In genomic region chr17:55956129-55956528, GRCm38 (mm10) we compare ENCODE assay signal across 8 mouse cellular contexts. TPM values are rescaled to one million over a fixed set of nuclear protein-coding genes. Genes with fewer than 3 reads are reported as not detected.
A peak's percentile ranks its signal among the peaks of the same experiment; 100 is the strongest.
DNase-seq lines count a peak whose midpoint lies in the region; ATAC-seq and TF ChIP-seq lines count a peak whose summit lies in the region.

No protein-coding gene starts in this region.

- DNase-seq in spleen, postnatal 4 days (ENCODE audit: low spot score in 2 of 2) = peak; percentile 82 to 91
- DNase-seq in spleen, adult 12 weeks (ENCODE audit: low spot score) = no peak
- DNase-seq in embryo, embryonic 11 days = peak; percentile 78
- DNase-seq in heart, postnatal 4 days = peak; percentile 53
- DNase-seq in layer of hippocampus, adult 8-10 months (ENCODE audit: low spot score in 2 of 2) = peak; percentile 57 to 64
- peak; percentile 77 for DNase-seq in lung, embryonic 14.5 days
- DNase-seq in right cerebral cortex, adult 18-20 months = peak; percentile 87

- no peak for TF ChIP-seq CTCF in lung, embryonic 14.5 days (IDR thresholded peaks at IDR 0.05; ENCODE audit: low read depth)

- H3K27ac ChIP-seq in lung, embryonic 14.5 days (ENCODE audit: low read depth) = no peak overlapping the region

- no peaks in the 10 kb centered on the region for H3K9me3 ChIP-seq in lung, embryonic 14.5 days (ENCODE audit: low read depth, low read length)

- H3K4me3 ChIP-seq in lung, embryonic 14.5 days (ENCODE audit: low read depth, low read length) = peak overlapping the region; percentile 35

- H3K27me3 ChIP-seq in lung, embryonic 14.5 days (ENCODE audit: insufficient read depth, low read length) = no peaks in the 10 kb centered on the region

- peak overlapping the region; percentile 63 for H3K4me2 ChIP-seq in lung, embryonic 14.5 days

- H3K4me1 ChIP-seq in lung, embryonic 14.5 days (ENCODE audit: insufficient read depth) = no peaks in the 10 kb centered on the region

- H3K9ac ChIP-seq in lung, embryonic 14.5 days = peak overlapping the region; percentile 16; the same call in 1 of the 2 replicates

- 0 out of 2 replicates have a peak, but pooled peaks cover 3% of the 10 kb centered on the region for H3K36me3 ChIP-seq in lung, embryonic 14.5 days (ENCODE audit: insufficient read depth)

- 0 out of 2 replicates have a peak, but pooled peaks have one; percentile 2 for ATAC-seq in lung, embryonic 14.5 days (ENCODE audit: insufficient read depth)
- ATAC-seq in granulocyte monocyte progenitor cell, adult 5-6 weeks (replicated peaks; ENCODE audit: poor library complexity, severe bottlenecking) = no peak

- WGBS in lung, embryonic 14.5 days = 1% methylated on average over 26 of the region's 26 CpGs

RNA-seq across cellular contexts. Expression of gene Yju2, which starts 2.8 kb away (rescaled TPM):
- 10 to 100 TPM; 14.8 to 14.9 TPM for total RNA-seq in heart, postnatal 4 days (2021)
- 10 to 100 TPM; 16.9 to 19.1 (median 18.9) TPM for total RNA-seq in layer of hippocampus, adult 8-10 months (2022)
- polyA plus RNA-seq in lung, embryonic 14.5 days (2014; fragmentation: Nextera tagmentation; extraction: Ambion mirVana) = 21.8 and 22.0 TPM in 2 replicates
- total RNA-seq in granulocyte monocyte progenitor cell, adult 5-6 weeks (2014; fragmentation: Nextera tagmentation) = 15.1 and 15.4 TPM in 2 replicates
- 17.2 and 30.9 TPM in 2 replicates for total RNA-seq in granulocyte monocyte progenitor cell, adult 5-6 weeks (2017)

RNA-seq across cellular contexts. Expression of gene Ebi3, which starts 3.7 kb away (rescaled TPM):
- total RNA-seq in heart, postnatal 4 days (2021) = under 1 TPM; 0.61 to 0.71 TPM
- 1 to 10 TPM; 1.2 to 3.2 (median 1.8) TPM for total RNA-seq in layer of hippocampus, adult 8-10 months (2022)
- 0.84 and 1.7 TPM in 2 replicates for polyA plus RNA-seq in lung, embryonic 14.5 days (2014; fragmentation: Nextera tagmentation; extraction: Ambion mirVana)
- total RNA-seq in granulocyte monocyte progenitor cell, adult 5-6 weeks (2014; fragmentation: Nextera tagmentation) = 16.8 and 36.8 TPM in 2 replicates
- 10.9 and 12.6 TPM in 2 replicates for total RNA-seq in granulocyte monocyte progenitor cell, adult 5-6 weeks (2017)

RNA-seq across cellular contexts. Expression of gene Zfp119b, which starts 6.8 kb away (rescaled TPM):
- total RNA-seq in heart, postnatal 4 days (2021) = 1 to 10 TPM; 3.3 to 4.0 TPM
- 1 to 10 TPM; 3.3 to 5.6 (median 3.8) TPM for total RNA-seq in layer of hippocampus, adult 8-10 months (2022)
- 5.1 and 5.4 TPM in 2 replicates for polyA plus RNA-seq in lung, embryonic 14.5 days (2014; fragmentation: Nextera tagmentation; extraction: Ambion mirVana)
- total RNA-seq in granulocyte monocyte progenitor cell, adult 5-6 weeks (2014; fragmentation: Nextera tagmentation) = 2.1 and 5.4 TPM in 2 replicates
- 4.8 and 6.8 TPM in 2 replicates for total RNA-seq in granulocyte monocyte progenitor cell, adult 5-6 weeks (2017)

RNA-seq across cellular contexts. Expression of gene Shd, which starts 14.1 kb away (rescaled TPM):
- total RNA-seq in heart, postnatal 4 days (2021) = 1 to 10 TPM; 3.7 to 4.6 TPM
- total RNA-seq in layer of hippocampus, adult 8-10 months (2022) = 10 to 100 TPM; 24.3 to 29.0 (median 26.8) TPM
- 11.4 and 12.0 TPM in 2 replicates for polyA plus RNA-seq in lung, embryonic 14.5 days (2014; fragmentation: Nextera tagmentation; extraction: Ambion mirVana)
- total RNA-seq in granulocyte monocyte progenitor cell, adult 5-6 weeks (2014; fragmentation: Nextera tagmentation) = 1.6 TPM in 1 of 2 replicates, not detected in the other
- total RNA-seq in granulocyte monocyte progenitor cell, adult 5-6 weeks (2017) = not detected in 2 replicates

RNA-seq across cellular contexts. Expression of gene Fsd1, which starts 30.2 kb away (rescaled TPM):
- total RNA-seq in heart, postnatal 4 days (2021) = 1 to 10 TPM in 1 of 2 experiments, under 1 TPM in 1; 0.34 to 1.5 TPM
- 10 to 100 TPM; 68.1 to 83.4 (median 76.2) TPM for total RNA-seq in layer of hippocampus, adult 8-10 months (2022)
- polyA plus RNA-seq in lung, embryonic 14.5 days (2014; fragmentation: Nextera tagmentation; extraction: Ambion mirVana) = 6.6 and 11.5 TPM in 2 replicates
- total RNA-seq in granulocyte monocyte progenitor cell, adult 5-6 weeks (2014; fragmentation: Nextera tagmentation) = not detected in 2 replicates
- not detected in 2 replicates for total RNA-seq in granulocyte monocyte progenitor cell, adult 5-6 weeks (2017)
